Mouse (Mus musculus) testis, adult 2 months (tissue): ENCODE measurements at regions not wholly inside any gene's neighbourhood (a gene's known extent, or its start where the extent isn't known, plus 50 kb on each side); places are given as distances from the start of the nearest gene placed in this dataset.

Experiments used
- CTCF ChIP-seq: fragments of 200-500 bp; IDR thresholded peaks from 2 replicates; pipeline ENCODE4 v1.5.1; 2012; ENCODE audit warnings: low read depth, mild to moderate bottlenecking, inconsistent platforms, low read length, moderate library complexity; ENCODE audit not compliant: control insufficient read depth, insufficient read depth, insufficient replicate concordance
- POLR2A ChIP-seq: fragments of 200-500 bp; IDR thresholded peaks from 2 replicates; pipeline ENCODE4 v1.6.1; 2012; ENCODE audit warnings: low read depth, mild to moderate bottlenecking, inconsistent platforms, low read length, moderate library complexity; ENCODE audit not compliant: control insufficient read depth

- no peak for TF ChIP-seq CTCF
- no peak for TF ChIP-seq POLR2A
Measured at GRCm38 (mm10) chr19:14289331-14289737, 308.5 kb downstream of the Tle4 start.
